Mouse (Mus musculus) neural tube, embryonic 14.5 days (tissue): ENCODE results near the gene Fmo6. TPM values are rescaled to one million over a fixed set of nuclear protein-coding genes. Genes with fewer than 3 reads are reported as not detected.

ENCODE experiments used
- ATAC-seq: fragments of 200-750 bp; cut with Nextera tagmentation; 2 replicates; pipeline ENCODE4 v1.8.0; 2017; ENCODE audit warnings: low read depth, mild to moderate bottlenecking, moderate TSS enrichment, moderate library complexity
- H3K27ac ChIP-seq: fragments of 300-500 bp; sonication (generic); 2 replicates; pipeline ENCODE4 v1.5.1; 2014; ENCODE audit warnings: low read depth, mild to moderate bottlenecking, control low read depth, low read length, moderate library complexity, mixed read lengths
- H3K27me3 ChIP-seq: fragments of 300-500 bp; sonication (generic); 2 replicates; pipeline ENCODE4 v1.6.1; 2014; ENCODE audit warnings: low read length; ENCODE audit not compliant: control insufficient read depth, insufficient read depth
- H3K36me3 ChIP-seq: fragments of 300-500 bp; sonication (generic); 2 replicates; pipeline ENCODE4 v1.6.1; 2014; ENCODE audit warnings: low read length, mixed read lengths; ENCODE audit not compliant: control insufficient read depth, insufficient read depth
- H3K4me1 ChIP-seq: fragments of 300-500 bp; sonication (generic); 2 replicates; pipeline ENCODE4 v1.6.1; 2014; ENCODE audit warnings: low read length; ENCODE audit not compliant: control insufficient read depth, insufficient read depth
- H3K4me2 ChIP-seq: fragments of 300-500 bp; sonication (generic); 2 replicates; pipeline ENCODE4 v1.6.1; 2014; ENCODE audit warnings: mild to moderate bottlenecking, low read depth, low read length, control low read depth
- H3K4me3 ChIP-seq: fragments of 300-500 bp; sonication (generic); 2 replicates; pipeline ENCODE4 v1.5.1; 2014; ENCODE audit warnings: low read depth, low read length, control low read depth, mixed read lengths
- H3K9ac ChIP-seq: fragments of 300-500 bp; sonication (generic); replicated peaks from 2 replicates; pipeline ENCODE4 v1.6.1; 2014; ENCODE audit warnings: low read depth, mild to moderate bottlenecking, control low read depth, low read length, mixed read lengths
- H3K9me3 ChIP-seq: fragments of 300-500 bp; sonication (generic); 2 replicates; pipeline ENCODE4 v1.6.1; 2016; ENCODE audit warnings: low read length; ENCODE audit not compliant: control insufficient read depth
- WGBS: fragments of 180-500 bp; shearing (Covaris S2); extraction: QIAGEN DNeasy Blood & Tissue Kit; methylation state at CpG from one replicate; pipeline ENCODE4 v1.1.7; 2014; 5-methylcytosine and 5-hydroxymethylcytosine counted together
- polyA plus RNA-seq: library from polyadenylated mRNA; unstranded; fragments of >200 nt; fragmentation: Nextera tagmentation; extraction: Ambion mirVana; gene quantifications from 2 replicates; pipeline ENCODE4 v1.2.1, GENCODE M21; 2014

Gene Fmo6
- polyA plus RNA-seq, result not detected in 2 replicates

DNA sequence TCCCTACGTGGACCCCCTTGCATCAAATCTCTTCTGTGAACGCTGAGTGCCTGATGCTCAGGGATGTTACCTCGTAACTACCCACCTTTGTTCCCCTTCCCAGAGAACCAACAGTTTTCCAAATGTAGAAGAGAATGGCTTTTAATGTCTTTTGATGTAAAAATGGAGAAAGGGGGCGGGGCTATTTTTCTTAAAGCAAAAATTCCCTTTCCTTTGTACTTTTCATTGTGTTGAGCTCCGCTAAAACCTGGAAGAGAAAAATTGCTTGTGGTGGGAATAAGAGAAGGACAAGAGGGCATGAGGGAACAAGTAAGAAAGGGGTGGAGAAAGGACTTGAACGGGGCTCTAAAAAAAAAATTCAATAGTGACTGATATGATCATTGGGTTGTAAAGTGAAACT is at the start of gene Fmo6:
Gene Fmo6 (minus strand): TSS at position 101 of the 400 bp plus-strand sequence.
- Histone ChIP-seq H3K4me3 (no peak within 1 kb of the TSS), H3K9ac (no peak within 1 kb of the TSS), H3K4me1 (no peaks in the 10 kb centered on the region), H3K36me3 (no peaks in the 10 kb centered on the region), H3K4me2 (no peak within 1 kb of the TSS), H3K27ac (no peak within 1 kb of the TSS), H3K27me3 (no peaks in the 10 kb centered on the region), H3K9me3 (no peaks in the 10 kb centered on the region)
- ATAC-seq, result no peak
- WGBS, result 87% methylated on average over 6 of the region's 6 CpGs

- no peaks in the 10 kb centered on the region for H3K4me1 ChIP-seq
- no peaks in the 10 kb centered on the region for H3K9me3 ChIP-seq
- ATAC-seq, result no peak
- no peak overlapping the region for H3K4me3 ChIP-seq
- H3K9ac ChIP-seq, result no peak overlapping the region
- no peak overlapping the region for H3K27ac ChIP-seq
- no peaks in the 10 kb centered on the region for H3K36me3 ChIP-seq
- 92% methylated on average over 1 of the region's 1 CpGs for WGBS
- no peak overlapping the region for H3K4me2 ChIP-seq
- no peaks in the 10 kb centered on the region for H3K27me3 ChIP-seq
Observed at GRCm38 (mm10) chr1:162986777-162987176, 49.5 kb upstream of the Fmo6 start.

- H3K36me3 ChIP-seq, result no peaks in the 10 kb centered on the region
- H3K9ac ChIP-seq, result no peak overlapping the region
- H3K4me1 ChIP-seq, result no peaks in the 10 kb centered on the region
- no peak overlapping the region for H3K27ac ChIP-seq
- ATAC-seq, result no peak
- H3K4me2 ChIP-seq, result no peak overlapping the region
- H3K27me3 ChIP-seq, result no peaks in the 10 kb centered on the region
- no peak overlapping the region for H3K4me3 ChIP-seq
- no peaks in the 10 kb centered on the region for H3K9me3 ChIP-seq
- WGBS, result 91% methylated on average over 2 of the region's 2 CpGs
Observed at GRCm38 (mm10) chr1:162986121-162986748, 48.9 kb upstream of the Fmo6 start.

- Histone ChIP-seq H3K4me1 (no peaks in the 10 kb centered on the region), H3K4me2 (no peak within 1 kb of the TSS), H3K9ac (no peak within 1 kb of the TSS), H3K27ac (no peak within 1 kb of the TSS), H3K4me3 (no peak within 1 kb of the TSS), H3K9me3 (no peaks in the 10 kb centered on the region), H3K36me3 (no peaks in the 10 kb centered on the region), H3K27me3 (no peaks in the 10 kb centered on the region)
- no peak for ATAC-seq
- WGBS, result 90% methylated on average over 1 of the region's 1 CpGs
Observed at GRCm38 (mm10) chr1:162984428-162984827, 47.1 kb upstream of the Fmo6 start, which contains the start of gene Fmo3. Fmo3 (minus strand) TSS chr1:162984528.

GRCm38 (mm10) chr1:162963556-162963955 is 26.2 kb upstream of the Fmo6 start:
- Histone ChIP-seq H3K4me3 (no peak overlapping the region), H3K9ac (no peak overlapping the region), H3K36me3 (no peaks in the 10 kb centered on the region), H3K9me3 (no peaks in the 10 kb centered on the region), H3K4me2 (no peak overlapping the region), H3K27ac (no peak overlapping the region), H3K4me1 (no peaks in the 10 kb centered on the region), H3K27me3 (no peaks in the 10 kb centered on the region)
- WGBS, result 74% methylated on average over 2 of the region's 2 CpGs
- no peak for ATAC-seq

DNA sequence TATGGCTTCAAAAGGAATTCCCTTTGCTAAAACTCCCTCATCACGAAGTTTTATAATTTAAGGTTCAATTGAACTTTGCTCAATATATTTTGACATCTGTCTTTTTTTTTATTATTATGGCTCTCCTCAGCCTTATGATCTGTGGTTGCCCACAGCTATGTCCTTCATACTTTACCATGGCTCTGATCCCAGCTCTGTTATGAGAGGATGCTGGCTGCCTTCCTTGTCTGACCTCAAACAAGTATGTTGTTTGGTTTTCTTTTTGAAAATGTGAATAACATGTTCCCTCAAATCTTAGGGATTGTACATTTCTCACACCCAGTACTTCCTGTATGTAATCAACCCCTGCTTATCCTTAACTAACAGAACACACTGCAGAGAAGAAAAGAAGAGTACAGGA is 20.1 kb upstream of the Fmo6 start:
- H3K9me3 ChIP-seq, result no peaks in the 10 kb centered on the region
- H3K9ac ChIP-seq, result no peak overlapping the region
- H3K4me2 ChIP-seq, result no peak overlapping the region
- no peak overlapping the region for H3K4me3 ChIP-seq
- 86% methylated on average over 1 of the region's 1 CpGs for WGBS
- no peaks in the 10 kb centered on the region for H3K27me3 ChIP-seq
- no peaks in the 10 kb centered on the region for H3K36me3 ChIP-seq
- H3K27ac ChIP-seq, result no peak overlapping the region
- no peaks in the 10 kb centered on the region for H3K4me1 ChIP-seq
- no peak for ATAC-seq

DNA sequence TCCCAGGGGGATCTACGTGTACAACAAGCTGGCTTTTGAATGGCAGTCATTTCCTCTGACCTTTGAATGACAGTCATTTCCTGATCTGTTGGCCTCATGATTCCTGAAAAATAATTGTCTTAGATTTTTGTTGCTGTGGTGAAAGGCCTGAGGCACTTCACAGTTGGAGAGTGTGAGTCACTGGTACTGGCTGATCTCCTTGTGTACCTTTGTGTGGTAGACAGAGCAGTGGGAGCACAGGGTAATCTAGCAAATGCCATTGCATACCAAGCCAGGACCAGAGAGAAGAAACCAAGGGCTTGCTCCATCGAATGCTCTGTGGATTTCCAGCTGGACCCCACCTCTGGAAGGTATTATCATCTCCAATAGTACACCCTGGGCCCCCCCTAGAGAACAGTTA is 15.8 kb upstream of the Fmo6 start:
- no peak overlapping the region for H3K4me3 ChIP-seq
- no peak for ATAC-seq
- H3K36me3 ChIP-seq, result no peaks in the 10 kb centered on the region
- H3K27me3 ChIP-seq, result no peaks in the 10 kb centered on the region
- H3K9me3 ChIP-seq, result no peaks in the 10 kb centered on the region
- no peak overlapping the region for H3K27ac ChIP-seq
- no peaks in the 10 kb centered on the region for H3K4me1 ChIP-seq
- H3K4me2 ChIP-seq, result no peak overlapping the region
- WGBS, result 65% methylated on average over 2 of the region's 2 CpGs
- H3K9ac ChIP-seq, result no peak overlapping the region

GRCm38 (mm10) chr1:162949763-162950162 is 12.4 kb upstream of the Fmo6 start:
- no peak for ATAC-seq
- H3K4me1 ChIP-seq, result no peaks in the 10 kb centered on the region
- H3K27ac ChIP-seq, result no peak overlapping the region
- no peaks in the 10 kb centered on the region for H3K27me3 ChIP-seq
- H3K4me2 ChIP-seq, result no peak overlapping the region
- no peak overlapping the region for H3K9ac ChIP-seq
- H3K36me3 ChIP-seq, result no peaks in the 10 kb centered on the region
- H3K4me3 ChIP-seq, result no peak overlapping the region
- 92% methylated on average over 1 of the region's 1 CpGs for WGBS
- H3K9me3 ChIP-seq, result no peaks in the 10 kb centered on the region

GRCm38 (mm10) chr1:162947934-162948333 is 10.6 kb upstream of the Fmo6 start:
- no peak overlapping the region for H3K4me2 ChIP-seq
- no peaks in the 10 kb centered on the region for H3K27me3 ChIP-seq
- no peaks in the 10 kb centered on the region for H3K36me3 ChIP-seq
- no peaks in the 10 kb centered on the region for H3K9me3 ChIP-seq
- no peak overlapping the region for H3K9ac ChIP-seq
- WGBS, result 83% methylated on average over 6 of the region's 6 CpGs
- no peak overlapping the region for H3K4me3 ChIP-seq
- no peak overlapping the region for H3K27ac ChIP-seq
- H3K4me1 ChIP-seq, result no peaks in the 10 kb centered on the region
- peak; percentile 21; the same call in 1 of the 2 replicates for ATAC-seq
